Mouse (Mus musculus) lung, embryonic 15.5 days (tissue): ENCODE measurements around the gene Adam23. TPM values are rescaled to one million over a fixed set of nuclear protein-coding genes. Genes with fewer than 3 reads are reported as not detected.

Experiments
- ATAC-seq: fragments of 200-750 bp; cut with Nextera tagmentation; 2 replicates; pipeline ENCODE4 v1.8.0; 2017; ENCODE audit warnings: moderate number of reproducible peaks, borderline replicate concordance; ENCODE audit not compliant: low FRiP score, low TSS enrichment; ENCODE audit errors: extremely low read depth
- H3K27ac ChIP-seq: fragments of 300-500 bp; sonication (generic); 2 replicates; pipeline ENCODE4 v1.5.1; 2015; ENCODE audit warnings: moderate library complexity, mild to moderate bottlenecking, inconsistent platforms
- H3K27me3 ChIP-seq: fragments of 300-500 bp; sonication (generic); 2 replicates; pipeline ENCODE4 v1.6.1; 2015; ENCODE audit warnings: inconsistent platforms
- H3K36me3 ChIP-seq: fragments of 300-500 bp; sonication (generic); 2 replicates; pipeline ENCODE4 v1.6.1; 2015; ENCODE audit warnings: inconsistent platforms
- H3K4me1 ChIP-seq: fragments of 300-500 bp; sonication (generic); 2 replicates; pipeline ENCODE4 v1.6.1; 2015; ENCODE audit warnings: inconsistent platforms
- H3K4me2 ChIP-seq: fragments of 300-500 bp; sonication (generic); 2 replicates; pipeline ENCODE4 v1.6.1; 2015; ENCODE audit warnings: inconsistent platforms, mild to moderate bottlenecking, moderate library complexity
- H3K4me3 ChIP-seq: fragments of 300-500 bp; sonication (generic); 2 replicates; pipeline ENCODE4 v1.5.1; 2015; ENCODE audit warnings: mild to moderate bottlenecking, inconsistent platforms
- H3K9ac ChIP-seq: fragments of 300-500 bp; sonication (generic); 2 replicates; pipeline ENCODE4 v1.6.1; 2015; ENCODE audit warnings: inconsistent platforms
- H3K9me3 ChIP-seq: fragments of 300-500 bp; sonication (generic); 2 replicates; pipeline ENCODE4 v1.6.1; 2016; ENCODE audit warnings: inconsistent platforms
- WGBS: fragments of 180-500 bp; shearing (Covaris S2); methylation state at CpG from one replicate; pipeline ENCODE4 v1.1.7; 2015; 5-methylcytosine and 5-hydroxymethylcytosine counted together
- polyA plus RNA-seq: library from polyadenylated mRNA; unstranded; fragments of >200 nt; fragmentation: Nextera tagmentation; extraction: Ambion mirVana; gene quantifications from 2 replicates; pipeline ENCODE4 v1.2.1, GENCODE M21; 2015

The Adam23 gene
- 0.69 and 0.77 TPM in 2 replicates for polyA plus RNA-seq

GRCm38 (mm10) chr1:63445656-63446046, at the start of gene Adam23:
Gene Adam23 (plus strand): TSS chr1:63445891.
- Histone ChIP-seq H3K9me3 (no peaks in the 10 kb centered on the region), H3K9ac (peak within 1 kb of the TSS; percentile 29), H3K27me3 (peaks cover 26% of the 10 kb centered on the region), H3K36me3 (no peaks in the 10 kb centered on the region), H3K4me3 (peak within 1 kb of the TSS; percentile 57), H3K4me1 (0 out of 2 replicates have a peak, but pooled peaks cover 10% of the 10 kb centered on the region), H3K27ac (no peak within 1 kb of the TSS), H3K4me2 (peak within 1 kb of the TSS; percentile 97)
- under 1% methylated on average over 41 of the region's 41 CpGs for WGBS
- ATAC-seq = peak; percentile 64; the same call in 1 of the 2 replicates

- Histone ChIP-seq H3K36me3 (no peaks in the 10 kb centered on the region), H3K4me2 (no peak overlapping the region), H3K9ac (no peak overlapping the region), H3K9me3 (no peaks in the 10 kb centered on the region), H3K4me1 (no peaks in the 10 kb centered on the region), H3K27ac (no peak overlapping the region), H3K27me3 (no peaks in the 10 kb centered on the region), H3K4me3 (no peak overlapping the region)
- 69% methylated on average over 5 of the region's 5 CpGs for WGBS
- ATAC-seq = no peak
These were observed 44.6 kb upstream of the Adam23 start for GRCm38 (mm10) chr1:63401130-63401529.

GRCm38 (mm10) chr1:63403601-63404000, 42.1 kb upstream of the Adam23 start:
- no peaks in the 10 kb centered on the region for H3K4me1 ChIP-seq
- no peaks in the 10 kb centered on the region for H3K9me3 ChIP-seq
- H3K27ac ChIP-seq = no peak overlapping the region
- H3K27me3 ChIP-seq = no peaks in the 10 kb centered on the region
- no peak overlapping the region for H3K9ac ChIP-seq
- WGBS = 42% methylated on average over 4 of the region's 4 CpGs
- no peak overlapping the region for H3K4me2 ChIP-seq
- no peak overlapping the region for H3K4me3 ChIP-seq
- ATAC-seq = no peak
- no peaks in the 10 kb centered on the region for H3K36me3 ChIP-seq

- no peak overlapping the region for H3K4me3 ChIP-seq
- WGBS = 82% methylated on average over 6 of the region's 6 CpGs
- H3K27ac ChIP-seq = no peak overlapping the region
- no peaks in the 10 kb centered on the region for H3K9me3 ChIP-seq
- ATAC-seq = no peak
- no peaks in the 10 kb centered on the region for H3K27me3 ChIP-seq
- H3K4me1 ChIP-seq = no peaks in the 10 kb centered on the region
- no peaks in the 10 kb centered on the region for H3K36me3 ChIP-seq
- no peak overlapping the region for H3K9ac ChIP-seq
- H3K4me2 ChIP-seq = no peak overlapping the region
These were observed 37.3 kb upstream of the Adam23 start for GRCm38 (mm10) chr1:63408344-63408743.

- Histone ChIP-seq H3K27ac (no peak overlapping the region), H3K9ac (no peak overlapping the region), H3K4me3 (no peak overlapping the region), H3K4me1 (no peaks in the 10 kb centered on the region), H3K9me3 (no peaks in the 10 kb centered on the region), H3K4me2 (no peak overlapping the region), H3K27me3 (no peaks in the 10 kb centered on the region), H3K36me3 (no peaks in the 10 kb centered on the region)
- ATAC-seq = no peak
- 33% methylated on average over 8 of the region's 8 CpGs for WGBS
These were observed 27.2 kb upstream of the Adam23 start for GRCm38 (mm10) chr1:63418491-63418890.

GRCm38 (mm10) chr1:63430668-63431067, 15.0 kb upstream of the Adam23 start:
- H3K4me1 ChIP-seq = 0 out of 2 replicates have a peak, but pooled peaks cover 4% of the 10 kb centered on the region
- H3K27me3 ChIP-seq = no peaks in the 10 kb centered on the region
- H3K4me2 ChIP-seq = no peak overlapping the region
- no peaks in the 10 kb centered on the region for H3K36me3 ChIP-seq
- 67% methylated on average over 6 of the region's 6 CpGs for WGBS
- peak; percentile 11; the same call in 1 of the 2 replicates for ATAC-seq
- no peak overlapping the region for H3K4me3 ChIP-seq
- no peak overlapping the region for H3K27ac ChIP-seq
- no peak overlapping the region for H3K9ac ChIP-seq
- H3K9me3 ChIP-seq = no peaks in the 10 kb centered on the region

DNA sequence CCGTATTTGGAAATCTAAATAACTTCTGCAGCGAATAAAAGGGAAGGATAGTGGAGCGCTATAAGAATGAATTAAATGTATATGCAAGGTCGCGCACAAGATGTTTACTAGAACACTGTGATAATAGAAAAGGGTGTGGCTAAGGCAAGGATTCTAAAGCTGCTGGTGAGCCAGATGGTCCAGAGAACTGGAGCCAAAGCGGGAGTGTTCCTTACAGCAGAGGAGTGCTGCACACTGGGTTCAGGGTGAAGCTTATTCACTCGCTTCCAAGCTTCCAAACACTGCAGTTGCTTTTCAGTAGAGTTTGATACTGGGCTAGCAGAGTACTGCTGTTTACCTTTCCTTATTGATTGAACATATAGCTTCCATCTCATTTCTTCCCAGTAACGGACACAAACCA, 14.5 kb upstream of the Adam23 start:
- ATAC-seq = no peak
- H3K9me3 ChIP-seq = no peaks in the 10 kb centered on the region
- no peaks in the 10 kb centered on the region for H3K27me3 ChIP-seq
- H3K36me3 ChIP-seq = no peaks in the 10 kb centered on the region
- H3K4me2 ChIP-seq = no peak overlapping the region
- 86% methylated on average over 8 of the region's 8 CpGs for WGBS
- no peak overlapping the region for H3K9ac ChIP-seq
- H3K27ac ChIP-seq = no peak overlapping the region
- H3K4me3 ChIP-seq = no peak overlapping the region
- H3K4me1 ChIP-seq = 0 out of 2 replicates have a peak, but pooled peaks cover 4% of the 10 kb centered on the region

DNA sequence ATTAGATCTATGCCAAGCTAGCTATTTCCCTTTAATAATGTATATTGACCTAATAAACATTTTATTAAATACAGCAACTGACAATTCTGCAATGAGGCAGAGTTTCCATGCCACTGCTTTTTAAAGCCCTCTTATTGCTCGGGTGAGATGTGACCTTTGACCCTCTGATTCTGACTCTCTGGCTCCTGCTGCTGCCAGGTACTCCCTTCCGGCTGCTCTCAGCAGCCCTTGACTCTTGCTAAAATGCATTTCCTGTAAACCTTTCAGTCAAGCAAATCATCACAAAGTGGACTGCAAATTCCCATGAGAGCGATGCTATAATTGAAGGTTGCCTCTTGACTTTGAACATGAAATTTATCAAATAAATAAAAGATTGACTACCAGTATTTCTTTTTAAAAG, 13.8 kb upstream of the Adam23 start:
- no peaks in the 10 kb centered on the region for H3K36me3 ChIP-seq
- WGBS = 59% methylated on average over 3 of the region's 3 CpGs
- no peak for ATAC-seq

GRCm38 (mm10) chr1:63434052-63434451, 11.6 kb upstream of the Adam23 start:
- ATAC-seq = no peak
- WGBS = 41% methylated on average over 7 of the region's 7 CpGs
- Histone ChIP-seq H3K4me2 (no peak overlapping the region), H3K4me3 (no peak overlapping the region), H3K4me1 (0 out of 2 replicates have a peak, but pooled peaks cover 4% of the 10 kb centered on the region), H3K9ac (no peak overlapping the region), H3K27me3 (no peaks in the 10 kb centered on the region), H3K9me3 (no peaks in the 10 kb centered on the region), H3K36me3 (no peaks in the 10 kb centered on the region), H3K27ac (no peak overlapping the region)

More for the DNA sequence above, 13.8 kb upstream of the Adam23 start:
- Histone ChIP-seq H3K27ac (no peak overlapping the region), H3K4me2 (no peak overlapping the region), H3K9ac (no peak overlapping the region), H3K4me1 (0 out of 2 replicates have a peak, but pooled peaks cover 4% of the 10 kb centered on the region), H3K4me3 (no peak overlapping the region), H3K9me3 (no peaks in the 10 kb centered on the region), H3K27me3 (no peaks in the 10 kb centered on the region)

GRCm38 (mm10) chr1:63437529-63437928, 8.2 kb upstream of the Adam23 start:
- no peak for ATAC-seq
- Histone ChIP-seq H3K4me3 (no peak overlapping the region), H3K27ac (no peak overlapping the region), H3K36me3 (no peaks in the 10 kb centered on the region), H3K27me3 (no peaks in the 10 kb centered on the region), H3K9ac (no peak overlapping the region), H3K9me3 (no peaks in the 10 kb centered on the region), H3K4me2 (no peak overlapping the region), H3K4me1 (0 out of 2 replicates have a peak, but pooled peaks cover 4% of the 10 kb centered on the region)
- 20% methylated on average over 3 of the region's 3 CpGs for WGBS

DNA sequence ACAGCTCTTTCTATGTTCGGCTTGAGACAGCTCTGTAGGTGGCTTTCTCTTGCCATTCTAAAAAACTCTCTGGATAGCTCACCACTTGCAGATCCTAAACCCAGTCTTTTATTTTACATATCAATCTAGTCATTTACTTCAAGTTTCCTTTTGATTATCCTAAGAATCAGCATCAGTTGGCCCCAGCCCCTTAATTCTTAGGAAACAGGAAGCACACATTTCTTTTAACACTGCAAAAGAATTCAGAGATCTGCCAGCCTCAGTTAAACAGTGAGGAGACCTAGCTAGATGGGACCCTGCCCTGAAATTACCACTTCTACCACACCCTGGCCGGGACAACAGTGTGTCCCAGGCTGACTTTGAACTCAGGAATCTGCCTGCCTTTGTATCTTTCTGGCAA, 3.5 kb upstream of the Adam23 start:
- WGBS = 52% methylated on average over 2 of the region's 2 CpGs
- ATAC-seq = no peak
- H3K9me3 ChIP-seq = no peaks in the 10 kb centered on the region

DNA sequence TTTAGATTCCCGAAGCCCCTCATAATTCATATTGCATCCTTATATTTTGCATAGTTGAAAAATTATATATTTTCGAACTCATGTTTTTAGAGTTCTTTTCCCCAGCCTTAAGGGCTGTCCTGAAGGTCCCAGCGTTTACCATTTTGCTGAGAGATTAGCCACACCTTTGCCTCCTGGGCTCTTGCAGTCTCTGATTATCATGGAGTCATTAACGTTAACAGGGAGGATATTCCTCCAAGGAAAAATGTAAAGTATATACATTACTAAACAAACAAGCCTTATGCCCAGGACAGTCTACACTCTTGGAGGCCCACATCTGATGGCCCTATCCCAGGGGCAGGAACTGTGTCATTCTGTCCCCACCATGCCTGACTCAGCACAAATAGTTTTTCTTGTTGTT, 3.1 kb upstream of the Adam23 start:
- no peak overlapping the region for H3K4me2 ChIP-seq
- ATAC-seq = no peak
- no peak overlapping the region for H3K27ac ChIP-seq
- H3K36me3 ChIP-seq = no peaks in the 10 kb centered on the region
- no peak overlapping the region for H3K9ac ChIP-seq
- WGBS = 58% methylated on average over 4 of the region's 4 CpGs
- H3K4me3 ChIP-seq = no peak overlapping the region
- H3K9me3 ChIP-seq = no peaks in the 10 kb centered on the region
- H3K4me1 ChIP-seq = 0 out of 2 replicates have a peak, but pooled peaks cover 10% of the 10 kb centered on the region
- peaks cover 26% of the 10 kb centered on the region for H3K27me3 ChIP-seq

More for the DNA sequence above, 3.5 kb upstream of the Adam23 start:
- no peaks in the 10 kb centered on the region for H3K36me3 ChIP-seq
- H3K9ac ChIP-seq = no peak overlapping the region
- H3K27me3 ChIP-seq = peaks cover 26% of the 10 kb centered on the region
- H3K27ac ChIP-seq = no peak overlapping the region
- no peak overlapping the region for H3K4me3 ChIP-seq
- no peak overlapping the region for H3K4me2 ChIP-seq
- 0 out of 2 replicates have a peak, but pooled peaks cover 10% of the 10 kb centered on the region for H3K4me1 ChIP-seq
